Mouse (Mus musculus) testis, adult 2 months (tissue): Measurements from ENCODE around the gene Kcnb1. TPM values are rescaled to one million over a fixed set of nuclear protein-coding genes. Genes with fewer than 3 reads are reported as not detected.

Experiments
- H3K27ac ChIP-seq: fragments of 200-500 bp; 2 replicates; pipeline ENCODE4 v1.5.1; 2012; ENCODE audit warnings: low read depth, low read length; ENCODE audit not compliant: control insufficient read depth, insufficient read depth
- H3K27me3 ChIP-seq: fragments of 200-500 bp; 2 replicates; pipeline ENCODE4 v1.6.1; 2012; ENCODE audit warnings: mild to moderate bottlenecking, low read length, moderate library complexity; ENCODE audit not compliant: control insufficient read depth, insufficient read depth
- H3K36me3 ChIP-seq: fragments of 200-500 bp; 2 replicates; pipeline ENCODE4 v1.6.1; 2012; ENCODE audit warnings: mild to moderate bottlenecking, low read length; ENCODE audit not compliant: control insufficient read depth, insufficient read depth
- H3K4me1 ChIP-seq: fragments of 200-500 bp; 2 replicates; pipeline ENCODE4 v1.6.1; 2012; ENCODE audit warnings: low read length; ENCODE audit not compliant: control insufficient read depth, insufficient read depth
- H3K4me3 ChIP-seq: fragments of 200-500 bp; 2 replicates; pipeline ENCODE4 v1.5.1; 2012; ENCODE audit warnings: low read depth, mild to moderate bottlenecking, low read length, moderate library complexity, mixed read lengths; ENCODE audit not compliant: control insufficient read depth
- CTCF ChIP-seq: fragments of 200-500 bp; IDR thresholded peaks from 2 replicates; pipeline ENCODE4 v1.5.1; 2012; ENCODE audit warnings: low read depth, mild to moderate bottlenecking, inconsistent platforms, low read length, moderate library complexity; ENCODE audit not compliant: control insufficient read depth, insufficient read depth, insufficient replicate concordance
- POLR2A ChIP-seq: fragments of 200-500 bp; IDR thresholded peaks from 2 replicates; pipeline ENCODE4 v1.6.1; 2012; ENCODE audit warnings: low read depth, mild to moderate bottlenecking, inconsistent platforms, low read length, moderate library complexity; ENCODE audit not compliant: control insufficient read depth
- polyA plus RNA-seq: library from polyadenylated mRNA; depleted of rRNA; stranded (reverse); fragments of >200 nt; gene quantifications from 2 replicates; pipeline ENCODE4 v1.2.3, GENCODE M21; 2012

Kcnb1 gene
- polyA plus RNA-seq, 1 experiment = 2.8 TPM

GRCm38 (mm10) chr2:167064601-167065295 lies 125.2 kb downstream of the Kcnb1 start:
- Histone ChIP-seq H3K4me3 (no peak overlapping the region), H3K27me3 (no peaks in the 10 kb centered on the region), H3K4me1 (peaks cover 7% of the 10 kb centered on the region), H3K27ac (no peak overlapping the region), H3K36me3 (no peaks in the 10 kb centered on the region; the same call in 1 of the 2 replicates)
- TF ChIP-seq POLR2A (no peak), CTCF (no peak)

GRCm38 (mm10) chr2:167063906-167064496 lies 126.0 kb downstream of the Kcnb1 start:
- no peaks in the 10 kb centered on the region for H3K27me3 ChIP-seq
- peaks cover 7% of the 10 kb centered on the region for H3K4me1 ChIP-seq
- H3K4me3 ChIP-seq = no peak overlapping the region
- peaks cover 1% of the 10 kb centered on the region; the same call in 1 of the 2 replicates for H3K36me3 ChIP-seq
- H3K27ac ChIP-seq = no peak overlapping the region
- TF ChIP-seq POLR2A (no peak), CTCF (no peak)

GRCm38 (mm10) chr2:167062965-167063880 lies 126.7 kb downstream of the Kcnb1 start, which contains the start of gene Znfx1:
Znfx1 (minus strand) TSS chr2:167063015.
- peaks cover 7% of the 10 kb centered on the region for H3K4me1 ChIP-seq
- peaks cover 1% of the 10 kb centered on the region; the same call in 1 of the 2 replicates for H3K36me3 ChIP-seq
- TF ChIP-seq CTCF (no peak; the same call in 1 of the 2 replicates), POLR2A (peak; percentile 100)
- H3K27ac ChIP-seq = peak within 1 kb of the TSS; percentile 86
- no peaks in the 10 kb centered on the region for H3K27me3 ChIP-seq
- H3K4me3 ChIP-seq = peak within 1 kb of the TSS; percentile 95

GRCm38 (mm10) chr2:167062497-167062911 lies 127.5 kb downstream of the Kcnb1 start:
- Histone ChIP-seq H3K4me1 (peaks cover 7% of the 10 kb centered on the region), H3K4me3 (peak overlapping the region; percentile 95), H3K27me3 (no peaks in the 10 kb centered on the region), H3K36me3 (peaks cover 1% of the 10 kb centered on the region; the same call in 1 of the 2 replicates), H3K27ac (peak overlapping the region; percentile 86)
- no peak for TF ChIP-seq CTCF
- peak; percentile 43; the same call in 1 of the 2 replicates for TF ChIP-seq POLR2A

- Histone ChIP-seq H3K4me3 (peak overlapping the region; percentile 95), H3K4me1 (peaks cover 7% of the 10 kb centered on the region), H3K27ac (peak overlapping the region; percentile 86), H3K27me3 (no peaks in the 10 kb centered on the region), H3K36me3 (peaks cover 1% of the 10 kb centered on the region; the same call in 1 of the 2 replicates)
- no peak for TF ChIP-seq POLR2A
- no peak for TF ChIP-seq CTCF
Observed at GRCm38 (mm10) chr2:167061381-167062034, 128.4 kb downstream of the Kcnb1 start.

GRCm38 (mm10) chr2:167060761-167061160 lies 129.2 kb downstream of the Kcnb1 start:
- TF ChIP-seq POLR2A (no peak), CTCF (no peak)
- H3K4me1 ChIP-seq = peaks cover 9% of the 10 kb centered on the region
- H3K4me3 ChIP-seq = no peak overlapping the region
- peaks cover 1% of the 10 kb centered on the region; the same call in 1 of the 2 replicates for H3K36me3 ChIP-seq
- no peaks in the 10 kb centered on the region for H3K27me3 ChIP-seq
- H3K27ac ChIP-seq = peak overlapping the region; percentile 64; the same call in 1 of the 2 replicates
